Mouse (Mus musculus): Measurements from ENCODE around the gene Notch2.

GRCm38 (mm10) chr3:98127775-98128174 is 114.4 kb downstream of the Notch2 start:
- TF ChIP-seq POLR2A (IDR thresholded peaks at IDR 0.05; ENCODE audit: borderline replicate concordance, extremely low read depth, low read depth, low read length) (no peak), CTCF (IDR thresholded peaks at IDR 0.05; ENCODE audit: insufficient read depth, low read length) (no peak)
